Mouse (Mus musculus): ENCODE results near the gene Tcf20.
A peak's percentile ranks its signal among the peaks of the same experiment; 100 is the strongest.

Gene Tcf20

DNA sequence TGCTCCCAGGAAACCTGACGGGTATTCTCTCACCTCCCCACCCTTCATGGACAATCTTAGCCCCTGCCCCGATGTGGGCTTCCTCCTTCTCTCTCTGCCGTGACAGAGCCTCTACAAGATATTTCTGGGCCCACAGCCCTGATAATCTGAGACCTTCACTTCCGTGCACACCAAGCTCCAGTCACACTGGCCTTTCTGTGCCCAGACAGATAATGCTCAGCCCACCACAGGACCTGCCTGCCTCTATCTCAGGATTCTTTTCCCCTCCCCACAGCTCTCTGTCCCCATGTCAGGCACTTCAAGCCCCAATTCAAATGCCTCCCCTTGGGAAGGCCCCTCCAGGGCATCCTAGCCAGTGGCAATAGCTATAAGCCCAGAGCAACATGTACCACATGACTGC, 31.0 kb downstream of the Tcf20 start:
- no peak for DNase-seq

- no peak for DNase-seq
Measured at GRCm38 (mm10) chr15:82956310-82956709, 31.4 kb downstream of the Tcf20 start.

GRCm38 (mm10) chr15:82955286-82955685, 32.4 kb downstream of the Tcf20 start:
- DNase-seq: no peak

DNA sequence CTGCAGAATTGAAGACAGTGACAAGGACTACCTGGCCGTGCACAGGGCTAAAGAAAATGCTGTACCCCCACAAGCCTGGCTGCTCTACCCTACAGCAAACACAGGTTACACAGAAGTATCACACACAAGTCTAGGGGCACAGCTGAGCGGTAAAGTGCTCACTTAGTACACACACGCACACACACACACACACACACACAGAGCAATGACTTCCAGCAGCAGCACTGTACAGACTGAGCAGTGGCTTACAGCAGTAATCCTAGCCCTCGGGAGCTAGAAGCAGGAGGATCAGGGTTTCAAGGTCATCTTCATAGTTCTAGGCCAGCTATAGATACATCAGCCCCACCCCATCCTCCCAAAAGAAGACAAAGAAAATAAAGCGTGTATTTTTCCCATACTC, 33.6 kb downstream of the Tcf20 start:
- DNase-seq: no peak

GRCm38 (mm10) chr15:82953096-82953495, 34.6 kb downstream of the Tcf20 start:
- DNase-seq: no peak

GRCm38 (mm10) chr15:82952292-82952705, 35.4 kb downstream of the Tcf20 start:
- no peak for DNase-seq

DNA sequence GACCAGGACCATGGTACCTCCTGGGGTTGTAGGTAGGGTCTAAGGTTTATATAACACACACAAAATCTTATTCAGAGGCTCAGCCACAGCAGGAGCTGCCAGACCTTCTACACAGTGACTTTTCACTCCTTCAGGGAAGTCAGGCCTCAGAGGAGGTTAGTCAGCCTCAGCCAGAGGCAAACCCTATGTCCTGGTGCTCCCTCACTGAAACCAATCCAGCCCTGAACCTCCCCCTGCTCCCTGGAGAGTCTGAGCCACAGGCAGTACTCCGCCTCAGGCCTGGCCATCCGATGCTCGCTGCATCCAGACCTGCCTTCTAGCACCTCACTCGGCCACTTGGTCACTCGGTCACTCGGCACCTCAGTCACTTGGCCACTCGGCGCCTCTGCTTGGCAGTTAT, 37.4 kb downstream of the Tcf20 start:
- DNase-seq: no peak

DNA sequence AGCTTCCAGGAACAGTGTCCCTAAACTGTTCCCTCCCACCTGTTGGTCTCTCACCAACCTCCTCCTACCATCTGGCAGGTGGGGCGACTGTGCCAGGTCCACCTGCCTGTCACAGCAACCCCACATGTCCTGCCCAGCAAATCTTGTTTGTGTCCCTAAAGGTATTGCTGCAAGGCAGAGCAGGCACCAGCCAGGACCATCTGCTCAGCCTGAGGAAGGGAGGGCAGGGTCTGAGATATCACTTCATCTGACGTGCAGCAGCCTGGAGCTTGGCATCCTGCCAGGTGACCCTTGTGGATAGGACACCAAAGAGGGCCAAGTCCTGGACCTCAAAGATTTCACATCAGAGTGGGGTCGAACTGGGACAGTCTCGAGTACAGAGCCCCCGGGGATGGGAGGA, 40.2 kb downstream of the Tcf20 start:
- DNase-seq: no peak

DNA sequence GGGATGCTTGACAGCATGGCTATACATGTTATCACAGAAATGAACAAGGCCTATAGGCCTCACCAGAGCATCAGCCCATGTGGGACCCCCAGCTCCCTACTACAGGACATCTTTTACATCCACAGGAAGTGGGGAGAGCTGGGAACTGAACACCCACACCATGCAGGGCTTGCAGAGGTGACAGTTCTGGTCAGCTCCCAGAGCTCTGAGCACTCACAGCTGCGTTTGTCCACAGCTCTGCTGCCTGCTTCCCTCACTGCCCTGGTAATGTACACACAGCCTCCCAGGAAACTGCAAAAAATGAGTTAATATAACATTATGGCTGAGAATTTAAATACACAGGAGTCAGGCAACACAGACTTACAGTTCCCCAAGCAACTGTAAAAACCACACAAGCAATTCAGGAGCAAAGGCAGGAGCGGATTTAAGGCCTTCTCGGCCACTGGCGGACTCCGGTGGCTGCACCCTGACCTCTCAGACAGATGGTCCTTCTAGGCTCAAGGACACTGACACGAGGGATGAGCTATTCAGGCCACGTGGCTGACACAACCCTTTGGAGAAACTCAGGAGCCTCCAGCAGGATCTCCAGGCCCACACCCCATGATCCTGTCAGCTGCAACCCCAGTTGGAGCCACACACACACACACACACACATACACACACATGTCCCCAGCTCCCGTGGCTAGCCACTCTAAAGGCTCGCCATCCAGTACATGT, 43.0 kb downstream of the Tcf20 start:
- DNase-seq: no peak

DNA sequence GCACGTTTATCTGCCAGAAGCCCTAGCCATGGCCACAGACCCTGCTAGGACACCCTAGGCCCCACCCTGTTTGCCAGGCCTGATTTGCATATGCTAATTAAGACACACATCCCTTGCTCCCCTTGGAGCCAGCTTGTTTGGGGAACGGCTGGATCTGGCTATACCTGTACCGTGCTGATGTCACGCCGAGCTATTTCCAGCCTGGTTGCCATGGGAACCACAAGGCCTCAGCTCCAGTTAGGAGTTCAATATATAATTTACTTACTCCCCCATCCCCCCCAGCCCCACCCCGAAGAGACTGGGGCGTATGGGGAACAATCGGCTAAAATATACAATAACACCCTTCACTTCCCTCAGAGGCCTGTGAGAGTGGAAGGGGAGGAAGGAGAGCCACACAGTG, 45.9 kb downstream of the Tcf20 start:
- DNase-seq: peak; percentile 50

- DNase-seq: no peak
Measured at GRCm38 (mm10) chr15:82940494-82941214, 47.0 kb downstream of the Tcf20 start.

GRCm38 (mm10) chr15:82938155-82938569, 49.5 kb downstream of the Tcf20 start:
- peak; percentile 70 for DNase-seq

DNA sequence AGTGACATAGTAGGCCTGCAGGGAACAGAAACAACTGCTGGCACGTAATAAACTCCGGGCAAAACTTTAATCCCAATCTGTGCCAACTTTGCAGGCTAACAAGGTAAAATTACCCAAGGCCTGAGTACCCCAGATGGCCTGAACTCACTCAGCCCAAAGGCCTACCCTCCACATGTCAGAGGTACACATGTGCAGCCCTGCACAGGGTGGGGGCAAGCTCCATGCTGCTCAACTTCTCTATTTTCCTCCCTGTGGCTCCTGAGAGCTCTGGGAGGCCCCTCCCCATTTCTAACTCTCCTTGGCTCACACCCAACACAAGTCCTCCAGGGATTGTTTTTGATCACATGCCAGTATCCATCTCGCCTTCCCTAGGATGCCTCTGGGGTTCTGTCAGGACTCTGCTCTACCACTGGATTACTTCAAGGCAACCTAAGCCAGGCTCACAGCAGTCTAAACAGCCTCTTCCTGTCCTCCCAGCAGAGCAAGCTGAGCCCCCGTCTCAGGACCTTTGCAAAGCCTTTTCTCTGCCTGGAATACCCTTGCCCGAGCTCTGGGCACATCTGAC, 50.2 kb downstream of the Tcf20 start:
- DNase-seq: no peak

DNA sequence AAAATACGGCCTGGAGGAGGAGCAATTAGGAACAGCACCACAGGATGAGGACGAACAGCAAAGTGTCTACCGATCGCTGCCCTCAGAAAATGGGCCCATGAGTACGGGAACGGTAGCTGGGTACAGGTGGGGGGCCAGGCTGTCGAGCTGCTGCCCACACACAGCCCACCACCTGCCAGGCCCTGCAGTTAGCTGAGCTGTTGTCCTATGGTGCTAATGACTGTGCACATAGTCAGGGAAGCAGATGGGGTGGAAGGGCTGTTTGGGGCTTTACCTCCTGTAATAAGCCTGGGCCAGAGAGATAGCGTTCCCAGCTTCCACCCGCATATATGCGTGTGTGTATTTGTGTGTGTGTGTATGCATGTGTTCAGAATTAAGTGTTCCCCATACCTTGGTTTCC, 52.7 kb downstream of the Tcf20 start:
- no peak for DNase-seq

- no peak for DNase-seq
Measured at GRCm38 (mm10) chr15:82932936-82933650, 54.6 kb downstream of the Tcf20 start.

DNA sequence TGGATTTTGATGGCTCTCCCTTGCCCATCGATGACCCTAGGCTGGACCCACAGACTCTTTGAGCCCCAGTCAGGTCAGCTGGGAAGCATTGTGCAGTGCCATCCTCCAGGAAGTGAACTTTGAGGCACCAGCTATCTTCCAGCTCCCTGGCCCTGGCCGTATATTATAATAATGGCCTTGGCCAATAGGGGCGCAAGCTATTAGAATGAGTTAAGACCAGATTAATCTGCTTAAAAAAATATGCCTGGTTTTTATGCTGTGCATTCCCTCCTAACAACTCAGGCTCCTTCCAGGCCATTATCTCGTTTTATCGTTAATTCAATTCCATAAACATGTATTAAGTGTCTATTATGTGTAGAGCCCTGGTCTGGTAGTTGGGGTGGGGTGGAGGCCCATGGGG, 56.2 kb downstream of the Tcf20 start:
- no peak for DNase-seq

DNA sequence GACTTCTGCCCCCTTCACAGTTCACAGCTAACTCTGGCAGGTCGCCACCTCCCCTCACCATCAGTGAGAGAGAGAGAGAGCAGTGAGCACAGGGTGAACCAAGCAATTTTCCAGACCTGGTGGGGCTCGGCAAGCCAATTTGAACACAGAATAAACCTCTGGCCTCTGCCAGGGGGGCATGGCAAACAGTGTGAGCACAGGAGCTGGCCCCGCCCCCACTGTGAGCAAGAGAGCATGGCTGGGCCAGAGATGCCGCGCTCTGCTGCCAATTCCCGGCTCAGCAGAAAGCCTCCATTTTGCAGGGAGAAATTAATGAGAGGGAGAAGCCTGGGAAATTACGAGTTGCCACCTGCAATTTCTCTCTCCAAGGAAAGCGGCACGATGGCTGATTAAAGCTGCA, 58.1 kb downstream of the Tcf20 start:
- peak; percentile 55 for DNase-seq

DNA sequence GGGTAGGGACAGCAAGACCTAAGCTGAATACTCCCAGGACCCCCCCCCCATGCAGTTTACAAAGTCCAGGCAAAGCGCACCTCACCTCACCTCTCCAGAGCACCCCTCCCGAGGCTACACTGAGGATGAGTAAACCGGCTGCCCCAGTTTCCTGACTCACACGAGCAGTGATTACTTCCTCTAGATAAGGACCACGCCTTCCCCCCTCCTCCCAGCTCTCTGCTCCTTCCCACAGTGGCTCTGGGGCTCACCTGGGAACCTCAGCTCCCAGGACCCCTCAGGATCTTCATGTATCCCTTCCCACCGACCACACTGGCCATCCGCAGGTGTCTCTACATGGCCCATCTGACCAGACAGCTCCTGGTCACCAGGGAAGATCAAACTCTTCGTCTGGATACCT, 58.8 kb downstream of the Tcf20 start:
- no peak for DNase-seq

DNA sequence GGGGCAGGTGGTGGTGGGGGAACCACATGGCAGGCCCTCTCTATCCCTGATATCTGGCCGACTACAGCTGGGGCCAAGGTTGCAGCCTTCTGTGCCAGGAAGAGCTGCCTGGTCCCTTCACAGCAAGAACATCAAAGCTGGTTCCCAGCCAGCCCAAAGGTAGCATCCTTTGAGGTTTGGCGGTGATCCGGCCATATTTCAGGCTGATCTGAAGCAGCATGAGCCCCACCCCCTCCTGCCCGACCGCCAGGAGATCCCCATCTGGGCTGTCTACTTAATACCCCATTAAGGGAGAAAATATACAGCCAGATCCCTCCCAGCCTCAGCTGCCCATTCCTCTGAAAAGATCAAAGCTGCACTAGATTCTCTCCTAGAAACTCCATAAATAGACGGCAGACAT, 59.6 kb downstream of the Tcf20 start:
- no peak for DNase-seq

DNA sequence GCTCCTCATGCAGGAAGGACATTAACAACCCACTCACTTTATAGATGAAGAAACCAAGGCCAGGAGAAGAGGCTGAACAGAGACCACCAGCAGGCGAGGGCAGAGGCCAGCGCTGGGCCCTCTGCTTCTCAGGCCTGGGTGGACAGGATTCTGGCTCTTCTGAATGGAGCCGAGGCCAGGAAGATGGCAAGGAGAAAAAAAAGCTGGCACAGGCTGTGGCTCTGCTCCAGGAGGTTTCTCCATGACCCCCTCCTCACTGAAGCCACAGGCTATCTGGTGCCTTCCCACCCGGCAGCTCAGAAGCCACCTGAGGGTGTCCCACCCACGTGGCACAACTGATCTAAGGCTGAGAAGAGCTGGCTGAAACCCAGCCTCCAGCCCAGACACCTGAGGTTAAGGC, 60.6 kb downstream of the Tcf20 start:
- no peak for DNase-seq

DNA sequence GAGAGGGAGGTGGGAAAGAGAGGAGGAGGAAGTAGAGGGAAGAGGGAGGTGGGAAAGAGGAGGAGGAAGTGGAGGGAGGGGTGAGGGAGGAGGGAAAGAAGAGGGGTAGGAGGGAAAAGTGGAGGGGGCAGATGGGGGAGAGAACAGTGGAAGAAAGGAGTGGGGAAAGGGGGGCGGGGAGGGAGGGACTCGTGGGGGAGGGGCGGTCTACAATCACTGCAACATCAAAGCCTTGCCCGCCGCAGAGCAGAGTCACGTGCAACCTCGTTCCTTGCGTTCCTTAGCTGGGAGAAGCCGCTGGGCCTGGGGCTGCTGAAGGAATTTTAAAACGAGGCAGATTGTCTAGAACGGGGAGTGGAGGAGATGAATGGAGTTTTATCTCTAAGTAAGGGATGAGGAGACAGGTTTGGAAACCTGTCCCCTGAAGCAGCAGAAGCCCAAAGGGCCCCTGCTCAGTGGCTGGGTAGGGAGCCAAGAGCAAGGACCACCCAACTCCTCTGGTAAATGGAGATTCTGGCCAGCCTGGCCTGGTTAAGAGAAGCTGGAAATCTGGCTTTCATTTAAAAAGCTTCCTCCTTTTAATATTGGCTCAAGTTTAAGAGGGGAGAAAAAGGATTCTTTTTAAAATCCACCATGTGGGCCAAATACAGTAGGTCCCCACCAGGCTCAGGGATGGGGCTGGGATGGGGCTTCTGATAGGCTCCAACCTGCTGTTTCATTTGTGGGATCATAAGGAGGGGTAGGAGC, 62.8 kb downstream of the Tcf20 start:
- DNase-seq: peak; percentile 62

DNA sequence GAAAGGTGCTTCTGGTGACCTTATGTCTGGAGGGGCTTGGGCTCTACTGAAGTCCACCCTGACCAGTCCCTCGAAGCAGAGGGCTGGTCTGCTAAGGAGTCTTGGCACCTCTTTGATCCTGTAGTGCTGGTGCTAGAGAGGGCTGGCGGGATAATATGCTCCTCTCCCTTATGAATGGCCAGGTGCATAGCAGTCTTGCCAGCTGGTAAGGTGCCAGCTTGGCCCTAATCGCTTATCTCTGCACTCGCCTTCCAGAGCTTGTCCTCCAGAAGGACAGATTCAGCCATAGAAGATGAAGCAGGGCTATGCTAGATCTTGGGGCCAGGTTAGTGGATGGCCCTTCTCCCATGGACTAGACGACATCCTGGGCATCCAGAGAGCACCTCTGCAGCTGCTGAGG, 64.1 kb downstream of the Tcf20 start:
- no peak for DNase-seq

DNA sequence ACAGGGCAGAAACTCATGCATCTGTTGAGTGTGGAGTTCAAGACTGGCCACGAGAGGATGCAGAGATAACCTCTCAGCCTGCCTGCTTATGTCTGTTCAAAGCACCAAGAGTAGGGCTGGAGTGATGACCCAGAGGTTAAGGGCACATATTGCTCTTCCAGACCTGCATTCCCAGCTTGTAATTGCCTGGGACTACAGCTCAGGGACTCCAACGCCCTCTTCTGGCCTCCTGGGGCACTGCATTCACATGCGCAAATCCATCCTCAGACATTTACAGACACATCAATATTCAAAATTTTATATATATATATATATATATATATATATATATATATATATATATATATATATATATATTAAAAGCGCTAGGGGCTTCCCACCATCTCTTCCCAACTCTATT, 64.9 kb downstream of the Tcf20 start:
- DNase-seq: no peak

Measured in right cerebral cortex, postnatal 4 days (tissue).